Mouse (Mus musculus): ENCODE results near the gene Patj. TPM values are rescaled to one million over a fixed set of nuclear protein-coding genes. Genes with fewer than 3 reads are reported as not detected.

Patj gene
- polyA plus RNA-seq, 1 experiment from 2014 or later, result 7.5 TPM

GRCm38 (mm10) chr4:98758872-98759518 lies 363.4 kb downstream of the Patj start:
- H3K4me1 ChIP-seq (replicated peaks), result peaks cover 31% of the 10 kb centered on the region
- H3K9ac ChIP-seq (replicated peaks), result no peak overlapping the region
- no peaks in the 10 kb centered on the region for H3K9me3 ChIP-seq
- no peak overlapping the region for H3K4me3 ChIP-seq (replicated peaks)
- ATAC-seq, result peak; percentile 5; the same call in 1 of the 2 replicates
- H3K36me3 ChIP-seq, result no peaks in the 10 kb centered on the region
- H3K27me3 ChIP-seq, result no peaks in the 10 kb centered on the region
- H3K4me2 ChIP-seq (replicated peaks), result no peak overlapping the region
- 86% methylated on average over 3 of the region's 3 CpGs for WGBS
- H3K27ac ChIP-seq, result no peak overlapping the region

- Histone ChIP-seq H3K4me3 (replicated peaks) (no peak overlapping the region), H3K4me1 (replicated peaks) (no peaks in the 10 kb centered on the region), H3K36me3 (no peaks in the 10 kb centered on the region), H3K27me3 (no peaks in the 10 kb centered on the region), H3K27ac (no peak overlapping the region), H3K9me3 (no peaks in the 10 kb centered on the region), H3K9ac (replicated peaks) (no peak overlapping the region), H3K4me2 (replicated peaks) (no peak overlapping the region)
- no peak for ATAC-seq
- 84% methylated on average over 14 of the region's 14 CpGs for WGBS
Measured at GRCm38 (mm10) chr4:98767134-98768133, 371.8 kb downstream of the Patj start.

Small RNA genes lying within 50 kb of the gene (microRNA-seq; reads per million reads assigned to microRNA genes)
- gene Gm22625 (not detected), gene Gm26154 (not detected)

Other genes starting within 250 kb of the Patj start
- gene Tm2d1, start 12.5 kb upstream of the Patj start, polyA plus RNA-seq (2015; fragmentation: Nextera tagmentation; extraction: Ambion mirVana), result 120 and 134 TPM in 2 replicates